Mouse (Mus musculus): ENCODE data around the gene Ube2ql1. TPM values are rescaled to one million over a fixed set of nuclear protein-coding genes. Genes with fewer than 3 reads are reported as not detected.

Gene Ube2ql1
- total and polyA plus RNA-seq, 3 experiments: 0.16 TPM; not detected in 2

GRCm38 (mm10) chr13:69725376-69725775, 14.3 kb downstream of the Ube2ql1 start:
- no peaks in the 10 kb centered on the region for H3K36me3 ChIP-seq (replicated peaks)
- ATAC-seq (ENCODE audit: extremely low read depth, insufficient number of reproducible peaks, low FRiP score, poor library complexity, severe bottlenecking) (no peak), DNase-seq (ENCODE audit: low spot score) (no peak)
- no peaks in the 10 kb centered on the region for H3K4me1 ChIP-seq (ENCODE audit: insufficient read depth, low read depth, low read length)
- H3K9me3 ChIP-seq (replicated peaks): peaks cover 28% of the 10 kb centered on the region
- TF ChIP-seq GATA2 (IDR thresholded peaks at IDR 0.05; ENCODE audit: borderline replicate concordance, low read depth, low read length) (no peak), CTCF (IDR thresholded peaks at IDR 0.05; ENCODE audit: low read depth, low read length) (no peak), TAL1 (conservative IDR thresholded peaks at IDR 0.05; ENCODE audit: low read depth, low read length) (no peak), GATA1 (IDR thresholded peaks at IDR 0.05; ENCODE audit: borderline replicate concordance, low read length) (no peak), POLR2AphosphoS5 (IDR thresholded peaks at IDR 0.05; ENCODE audit: insufficient replicate concordance, low read depth, low read length) (no peak)
- no peaks in the 10 kb centered on the region for H3K27me3 ChIP-seq (ENCODE audit: insufficient read depth, low read length)
- no peak overlapping the region for H3K4me3 ChIP-seq (ENCODE audit: low read depth, low read length)

- Histone ChIP-seq H3K36me3 (replicated peaks) (no peaks in the 10 kb centered on the region), H3K9me3 (replicated peaks) (peaks cover 23% of the 10 kb centered on the region), H3K4me1 (ENCODE audit: insufficient read depth, low read depth, low read length) (no peaks in the 10 kb centered on the region), H3K4me3 (ENCODE audit: low read depth, low read length) (no peak overlapping the region), H3K27me3 (ENCODE audit: insufficient read depth, low read length) (no peaks in the 10 kb centered on the region)
- no peak for DNase-seq (ENCODE audit: low spot score)
- ATAC-seq (ENCODE audit: extremely low read depth, insufficient number of reproducible peaks, low FRiP score, poor library complexity, severe bottlenecking): no peak
- no peak for TF ChIP-seq GATA1 (IDR thresholded peaks at IDR 0.05; ENCODE audit: borderline replicate concordance, low read length)
- TF ChIP-seq TAL1 (conservative IDR thresholded peaks at IDR 0.05; ENCODE audit: low read depth, low read length): no peak
- no peak for TF ChIP-seq POLR2AphosphoS5 (IDR thresholded peaks at IDR 0.05; ENCODE audit: insufficient replicate concordance, low read depth, low read length)
- TF ChIP-seq CTCF (IDR thresholded peaks at IDR 0.05; ENCODE audit: low read depth, low read length): no peak
- no peak for TF ChIP-seq GATA2 (IDR thresholded peaks at IDR 0.05; ENCODE audit: borderline replicate concordance, low read depth, low read length)
Measured at GRCm38 (mm10) chr13:69721141-69721540, 18.5 kb downstream of the Ube2ql1 start.

GRCm38 (mm10) chr13:69717860-69718598, 21.7 kb downstream of the Ube2ql1 start:
- no peak overlapping the region for H3K4me3 ChIP-seq (ENCODE audit: low read depth, low read length)
- ATAC-seq (ENCODE audit: extremely low read depth, insufficient number of reproducible peaks, low FRiP score, poor library complexity, severe bottlenecking) (no peak), DNase-seq (ENCODE audit: low spot score) (no peak)
- no peaks in the 10 kb centered on the region for H3K36me3 ChIP-seq (replicated peaks)
- peaks cover 28% of the 10 kb centered on the region for H3K9me3 ChIP-seq (replicated peaks)
- H3K27me3 ChIP-seq (ENCODE audit: insufficient read depth, low read length): no peaks in the 10 kb centered on the region
- H3K4me1 ChIP-seq (ENCODE audit: insufficient read depth, low read depth, low read length): no peaks in the 10 kb centered on the region
- TF ChIP-seq CTCF (IDR thresholded peaks at IDR 0.05; ENCODE audit: low read depth, low read length) (no peak), TAL1 (conservative IDR thresholded peaks at IDR 0.05; ENCODE audit: low read depth, low read length) (no peak), GATA2 (IDR thresholded peaks at IDR 0.05; ENCODE audit: borderline replicate concordance, low read depth, low read length) (no peak), POLR2AphosphoS5 (IDR thresholded peaks at IDR 0.05; ENCODE audit: insufficient replicate concordance, low read depth, low read length) (no peak), GATA1 (IDR thresholded peaks at IDR 0.05; ENCODE audit: borderline replicate concordance, low read length) (no peak)

GRCm38 (mm10) chr13:69708236-69708635, 31.5 kb downstream of the Ube2ql1 start:
- Histone ChIP-seq H3K4me3 (ENCODE audit: low read depth, low read length) (no peak overlapping the region), H3K4me1 (ENCODE audit: insufficient read depth, low read depth, low read length) (no peaks in the 10 kb centered on the region), H3K9me3 (replicated peaks) (peaks cover 25% of the 10 kb centered on the region), H3K27me3 (ENCODE audit: insufficient read depth, low read length) (no peaks in the 10 kb centered on the region), H3K36me3 (replicated peaks) (no peaks in the 10 kb centered on the region)
- DNase-seq (ENCODE audit: low spot score): no peak
- ATAC-seq (ENCODE audit: extremely low read depth, insufficient number of reproducible peaks, low FRiP score, poor library complexity, severe bottlenecking): no peak
- no peak for TF ChIP-seq POLR2AphosphoS5 (IDR thresholded peaks at IDR 0.05; ENCODE audit: insufficient replicate concordance, low read depth, low read length)

GRCm38 (mm10) chr13:69707496-69707895, 32.2 kb downstream of the Ube2ql1 start:
- no peaks in the 10 kb centered on the region for H3K4me1 ChIP-seq (ENCODE audit: insufficient read depth, low read depth, low read length)
- no peak for ATAC-seq (ENCODE audit: extremely low read depth, insufficient number of reproducible peaks, low FRiP score, poor library complexity, severe bottlenecking)
- TF ChIP-seq POLR2AphosphoS5 (IDR thresholded peaks at IDR 0.05; ENCODE audit: insufficient replicate concordance, low read depth, low read length): no peak
- no peak for TF ChIP-seq GATA1 (IDR thresholded peaks at IDR 0.05; ENCODE audit: borderline replicate concordance, low read length)
- TF ChIP-seq CTCF (IDR thresholded peaks at IDR 0.05; ENCODE audit: low read depth, low read length): no peak
- peaks cover 28% of the 10 kb centered on the region for H3K9me3 ChIP-seq (replicated peaks)
- H3K27me3 ChIP-seq (ENCODE audit: insufficient read depth, low read length): no peaks in the 10 kb centered on the region
- no peak for DNase-seq (ENCODE audit: low spot score)
- no peak overlapping the region for H3K4me3 ChIP-seq (ENCODE audit: low read depth, low read length)
- no peaks in the 10 kb centered on the region for H3K36me3 ChIP-seq (replicated peaks)

GRCm38 (mm10) chr13:69706919-69707318, 32.8 kb downstream of the Ube2ql1 start:
- DNase-seq (ENCODE audit: low spot score): no peak
- TF ChIP-seq TAL1 (conservative IDR thresholded peaks at IDR 0.05; ENCODE audit: low read depth, low read length) (no peak), POLR2AphosphoS5 (IDR thresholded peaks at IDR 0.05; ENCODE audit: insufficient replicate concordance, low read depth, low read length) (no peak)
- no peaks in the 10 kb centered on the region for H3K36me3 ChIP-seq (replicated peaks)
- H3K4me1 ChIP-seq (ENCODE audit: insufficient read depth, low read depth, low read length): no peaks in the 10 kb centered on the region
- ATAC-seq (ENCODE audit: extremely low read depth, insufficient number of reproducible peaks, low FRiP score, poor library complexity, severe bottlenecking): no peak
- H3K27me3 ChIP-seq (ENCODE audit: insufficient read depth, low read length): no peaks in the 10 kb centered on the region
- no peak overlapping the region for H3K4me3 ChIP-seq (ENCODE audit: low read depth, low read length)
- peaks cover 28% of the 10 kb centered on the region for H3K9me3 ChIP-seq (replicated peaks)

- Histone ChIP-seq H3K36me3 (replicated peaks) (no peaks in the 10 kb centered on the region), H3K27me3 (ENCODE audit: insufficient read depth, low read length) (no peaks in the 10 kb centered on the region), H3K4me1 (ENCODE audit: insufficient read depth, low read depth, low read length) (no peaks in the 10 kb centered on the region), H3K9me3 (replicated peaks) (peaks cover 26% of the 10 kb centered on the region), H3K4me3 (ENCODE audit: low read depth, low read length) (no peak overlapping the region)
- TF ChIP-seq GATA1 (IDR thresholded peaks at IDR 0.05; ENCODE audit: borderline replicate concordance, low read length) (no peak), POLR2AphosphoS5 (IDR thresholded peaks at IDR 0.05; ENCODE audit: insufficient replicate concordance, low read depth, low read length) (no peak), GATA2 (IDR thresholded peaks at IDR 0.05; ENCODE audit: borderline replicate concordance, low read depth, low read length) (no peak), TAL1 (conservative IDR thresholded peaks at IDR 0.05; ENCODE audit: low read depth, low read length) (no peak), CTCF (IDR thresholded peaks at IDR 0.05; ENCODE audit: low read depth, low read length) (no peak)
- DNase-seq (ENCODE audit: low spot score) (no peak), ATAC-seq (ENCODE audit: extremely low read depth, insufficient number of reproducible peaks, low FRiP score, poor library complexity, severe bottlenecking) (no peak)
Measured at GRCm38 (mm10) chr13:69703505-69703904, 36.2 kb downstream of the Ube2ql1 start.

All from G1E (cell line).